Mouse (Mus musculus) ES-Bruce4 (cell line): ENCODE data around the gene Wfdc9.

ENCODE experiments used
- CTCF ChIP-seq: IDR thresholded peaks from one replicate; pipeline ENCODE4 v1.8.1; 2011; ENCODE audit warnings: low read depth, low read length
- POLR2A ChIP-seq: IDR thresholded peaks from one replicate; pipeline ENCODE4 v1.8.1; 2011; ENCODE audit warnings: low read length; ENCODE audit not compliant: insufficient read depth

GRCm38 (mm10) chr2:164670938-164671337, 14.6 kb upstream of the Wfdc9 start:
- TF ChIP-seq POLR2A (no peak), CTCF (no peak)
